Mouse (Mus musculus) limb, embryonic 13.5 days (tissue): ENCODE results near the gene Nr1h2. TPM values are rescaled to one million over a fixed set of nuclear protein-coding genes. Genes with fewer than 3 reads are reported as not detected.

ENCODE experiments used
- ATAC-seq: fragments of 200-750 bp; cut with Nextera tagmentation; 2 replicates; pipeline ENCODE4 v1.8.0; 2017; ENCODE audit warnings: low read depth, moderate number of reproducible peaks, moderate TSS enrichment; ENCODE audit not compliant: low FRiP score
- H3K27ac ChIP-seq: fragments of 300-500 bp; sonication (generic); 2 replicates; pipeline ENCODE4 v1.5.1; 2015; ENCODE audit warnings: inconsistent platforms, mild to moderate bottlenecking, moderate library complexity
- H3K27me3 ChIP-seq: fragments of 300-500 bp; sonication (generic); 2 replicates; pipeline ENCODE4 v1.6.1; 2015; ENCODE audit warnings: mild to moderate bottlenecking, inconsistent platforms
- H3K36me3 ChIP-seq: fragments of 300-500 bp; sonication (generic); 2 replicates; pipeline ENCODE4 v1.6.1; 2015; ENCODE audit warnings: inconsistent platforms, mild to moderate bottlenecking, moderate library complexity
- H3K4me1 ChIP-seq: fragments of 300-500 bp; sonication (generic); 2 replicates; pipeline ENCODE4 v1.6.1; 2015; ENCODE audit warnings: inconsistent platforms
- H3K4me2 ChIP-seq: fragments of 300-500 bp; sonication (generic); replicated peaks from 2 replicates; pipeline ENCODE4 v1.6.1; 2015; ENCODE audit warnings: inconsistent platforms, mild to moderate bottlenecking, moderate library complexity
- H3K4me3 ChIP-seq: fragments of 300-500 bp; sonication (generic); 2 replicates; pipeline ENCODE4 v1.5.1; 2015; ENCODE audit warnings: moderate library complexity, mild to moderate bottlenecking, inconsistent platforms
- H3K9ac ChIP-seq: fragments of 300-500 bp; sonication (generic); 2 replicates; pipeline ENCODE4 v1.6.1; 2015; ENCODE audit warnings: mild to moderate bottlenecking, inconsistent platforms
- H3K9me3 ChIP-seq: fragments of 300-500 bp; sonication (generic); 2 replicates; pipeline ENCODE4 v1.6.1; 2016; ENCODE audit warnings: inconsistent platforms
- WGBS: fragments of 180-500 bp; shearing (Covaris S2); methylation state at CpG from one replicate; pipeline ENCODE4 v1.1.7; 2015; 5-methylcytosine and 5-hydroxymethylcytosine counted together
- polyA plus RNA-seq: library from polyadenylated mRNA; unstranded; fragments of >200 nt; fragmentation: Nextera tagmentation; extraction: Ambion mirVana; gene quantifications from 2 replicates; pipeline ENCODE4 v1.2.1, GENCODE M21; 2015

Nr1h2 gene
- polyA plus RNA-seq, 1 experiment from 2014 or later: 72.4 TPM

DNA sequence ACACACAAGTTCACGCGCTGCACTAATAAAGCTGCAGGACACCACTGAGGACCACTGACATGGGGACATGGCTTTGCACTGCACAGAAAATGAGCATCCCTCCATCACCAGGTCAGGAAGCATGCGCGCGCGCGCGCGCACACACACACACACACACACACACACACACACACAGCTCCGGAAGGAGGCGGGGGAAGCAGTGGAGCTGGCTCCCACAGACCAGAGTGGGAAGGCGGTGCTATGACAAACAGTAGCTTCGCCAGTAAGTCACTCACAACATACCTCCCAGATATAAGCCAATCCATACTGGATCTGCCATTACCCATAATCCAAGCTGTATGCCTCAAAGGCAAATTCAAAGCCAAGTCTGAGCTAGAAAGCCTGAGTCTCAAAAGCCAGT lies 6.7 kb downstream of the Nr1h2 start:
- ATAC-seq: no peak
- 95% methylated on average over 13 of the region's 13 CpGs for WGBS
- Histone ChIP-seq H3K4me1 (peaks cover 13% of the 10 kb centered on the region), H3K9me3 (peaks cover 5% of the 10 kb centered on the region; the same call in 1 of the 2 replicates), H3K9ac (peak overlapping the region; percentile 78), H3K27ac (no peak overlapping the region), H3K4me3 (peak overlapping the region; percentile 66), H3K4me2 (peak overlapping the region; percentile 85), H3K36me3 (peaks cover 49% of the 10 kb centered on the region), H3K27me3 (no peaks in the 10 kb centered on the region)

GRCm38 (mm10) chr7:44546274-44546673 lies 7.5 kb downstream of the Nr1h2 start:
- no peak for ATAC-seq
- Histone ChIP-seq H3K27ac (no peak overlapping the region), H3K36me3 (peaks cover 49% of the 10 kb centered on the region), H3K27me3 (no peaks in the 10 kb centered on the region), H3K4me1 (peaks cover 13% of the 10 kb centered on the region), H3K9ac (no peak overlapping the region), H3K4me2 (0 out of 2 replicates have a peak overlapping the region, but pooled peaks have one; percentile 85), H3K9me3 (peaks cover 5% of the 10 kb centered on the region; the same call in 1 of the 2 replicates), H3K4me3 (no peak overlapping the region)
- WGBS: over 99% methylated on average over 3 of the region's 3 CpGs

GRCm38 (mm10) chr7:44543071-44543470 lies 10.7 kb downstream of the Nr1h2 start:
- WGBS: 77% methylated on average over 12 of the region's 12 CpGs
- no peaks in the 10 kb centered on the region for H3K27me3 ChIP-seq
- peaks cover 13% of the 10 kb centered on the region for H3K4me1 ChIP-seq
- 0 out of 2 replicates have a peak overlapping the region, but pooled peaks have one; percentile 13 for H3K9ac ChIP-seq
- ATAC-seq: no peak
- no peak overlapping the region for H3K4me3 ChIP-seq
- H3K4me2 ChIP-seq: no peak overlapping the region
- H3K27ac ChIP-seq: no peak overlapping the region
- H3K9me3 ChIP-seq: peaks cover 5% of the 10 kb centered on the region; the same call in 1 of the 2 replicates
- peaks cover 62% of the 10 kb centered on the region for H3K36me3 ChIP-seq

GRCm38 (mm10) chr7:44542555-44542954 lies 11.2 kb downstream of the Nr1h2 start:
- H3K36me3 ChIP-seq: peaks cover 67% of the 10 kb centered on the region
- ATAC-seq: no peak
- WGBS: 93% methylated on average over 11 of the region's 11 CpGs

GRCm38 (mm10) chr7:44538756-44539624 lies 14.8 kb downstream of the Nr1h2 start:
- Histone ChIP-seq H3K27ac (no peak overlapping the region), H3K9ac (no peak overlapping the region), H3K36me3 (peaks cover 91% of the 10 kb centered on the region), H3K4me3 (no peak overlapping the region), H3K4me2 (no peak overlapping the region), H3K27me3 (no peaks in the 10 kb centered on the region), H3K9me3 (no peaks in the 10 kb centered on the region), H3K4me1 (no peaks in the 10 kb centered on the region)
- ATAC-seq: no peak
- WGBS: 91% methylated on average over 41 of the region's 41 CpGs

More at GRCm38 (mm10) chr7:44542555-44542954, 11.2 kb downstream of the Nr1h2 start:
- Histone ChIP-seq H3K27ac (no peak overlapping the region), H3K4me2 (no peak overlapping the region), H3K4me3 (no peak overlapping the region), H3K9ac (no peak overlapping the region), H3K9me3 (peaks cover 5% of the 10 kb centered on the region; the same call in 1 of the 2 replicates), H3K27me3 (no peaks in the 10 kb centered on the region), H3K4me1 (peaks cover 8% of the 10 kb centered on the region)

GRCm38 (mm10) chr7:44537496-44537895 lies 16.3 kb downstream of the Nr1h2 start:
- no peak for ATAC-seq
- Histone ChIP-seq H3K9me3 (no peaks in the 10 kb centered on the region), H3K27me3 (no peaks in the 10 kb centered on the region), H3K36me3 (peaks cover 100% of the 10 kb centered on the region), H3K4me3 (no peak overlapping the region), H3K4me2 (no peak overlapping the region), H3K27ac (no peak overlapping the region), H3K4me1 (no peaks in the 10 kb centered on the region), H3K9ac (no peak overlapping the region)
- 90% methylated on average over 13 of the region's 13 CpGs for WGBS

DNA sequence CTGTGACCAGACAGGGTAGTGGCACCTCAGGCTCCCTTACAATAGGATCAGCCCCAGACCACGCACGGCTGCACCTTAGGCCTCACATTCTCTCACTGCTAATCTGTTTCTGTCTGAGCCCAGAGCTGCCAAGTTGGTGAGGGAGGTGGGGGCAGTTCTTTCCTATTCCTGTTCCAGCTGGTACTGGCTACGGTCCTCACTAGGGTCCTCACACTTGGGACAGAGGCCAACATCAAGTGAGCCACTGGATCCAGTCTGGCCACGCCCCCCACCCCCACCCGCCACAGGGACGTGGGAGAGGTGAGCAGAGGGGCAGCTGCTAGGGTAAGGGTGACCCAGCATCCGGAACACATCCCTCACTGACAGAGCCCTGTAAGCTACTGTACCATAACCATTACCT lies 16.7 kb downstream of the Nr1h2 start:
- H3K4me1 ChIP-seq: no peaks in the 10 kb centered on the region
- H3K4me3 ChIP-seq: no peak overlapping the region
- H3K9ac ChIP-seq: no peak overlapping the region; the same call in 1 of the 2 replicates
- no peak overlapping the region for H3K27ac ChIP-seq
- no peak for ATAC-seq
- H3K27me3 ChIP-seq: no peaks in the 10 kb centered on the region
- H3K9me3 ChIP-seq: no peaks in the 10 kb centered on the region
- 81% methylated on average over 7 of the region's 7 CpGs for WGBS
- no peak overlapping the region for H3K4me2 ChIP-seq
- peaks cover 100% of the 10 kb centered on the region for H3K36me3 ChIP-seq

DNA sequence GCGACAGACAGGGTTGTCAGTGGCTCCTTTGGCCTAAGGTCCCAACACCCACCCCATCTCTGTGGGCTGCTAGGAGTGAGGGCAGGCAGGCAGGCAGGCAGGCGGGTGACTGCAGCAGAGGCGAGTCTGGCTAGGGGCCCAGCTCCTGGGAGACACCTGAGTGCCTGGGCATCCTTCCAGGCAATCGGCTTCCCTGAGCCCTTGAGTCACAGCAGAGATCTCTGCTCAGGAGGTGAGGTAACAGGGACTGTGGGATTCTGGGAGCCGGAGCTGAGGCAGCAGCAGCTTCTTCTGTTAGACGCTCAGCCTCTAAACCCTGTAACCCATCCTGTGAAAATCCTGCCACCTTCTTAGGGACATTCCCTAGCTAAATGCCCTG lies 17.2 kb downstream of the Nr1h2 start:
- H3K9ac ChIP-seq: no peak overlapping the region; the same call in 1 of the 2 replicates

DNA sequence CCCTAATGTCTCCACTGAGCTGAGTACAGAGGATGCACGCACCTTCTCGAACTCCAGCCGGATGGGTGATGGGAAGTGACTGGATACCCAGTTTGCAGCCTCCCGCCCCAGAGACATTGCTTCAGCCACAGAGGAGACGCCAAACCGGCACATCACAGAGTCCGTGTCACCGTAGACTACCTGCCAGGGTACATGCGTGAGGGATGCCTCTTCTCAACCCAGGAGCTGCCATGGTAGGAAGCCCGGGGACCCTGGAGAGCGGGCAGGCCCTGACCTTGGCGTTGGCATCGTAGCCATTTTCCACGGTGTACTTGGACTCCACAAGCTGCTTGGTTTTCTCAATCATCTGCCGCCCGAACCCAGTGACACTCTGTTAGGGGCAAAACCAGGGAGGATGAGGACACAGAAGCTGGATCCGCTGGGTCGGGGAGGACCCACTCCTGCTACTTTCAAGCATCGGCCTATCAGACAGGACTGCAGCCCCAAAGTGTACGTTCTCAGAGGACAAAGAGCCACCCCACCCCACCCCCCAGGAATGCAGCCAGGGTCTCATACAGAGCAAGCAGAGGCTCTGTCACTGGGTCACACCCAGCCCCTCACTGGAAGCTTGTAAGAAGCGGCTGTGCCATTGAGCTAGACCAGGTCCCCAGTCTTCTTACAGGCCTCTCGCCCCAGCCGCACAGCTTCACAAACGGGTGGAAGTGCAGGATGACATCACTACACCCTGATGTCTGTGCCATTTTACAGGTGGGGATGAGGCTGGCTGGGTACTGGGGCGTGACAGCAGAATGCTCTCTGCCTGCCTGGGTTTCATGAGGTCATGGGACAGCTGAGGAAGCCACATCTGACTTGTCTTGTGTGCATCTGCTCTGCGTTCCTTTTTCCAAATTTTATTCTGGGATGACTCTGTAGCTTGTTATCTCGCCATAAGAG lies 17.8 kb downstream of the Nr1h2 start:
- 91% methylated on average over 27 of the region's 27 CpGs for WGBS
- Histone ChIP-seq H3K36me3 (peaks cover 89% of the 10 kb centered on the region), H3K27me3 (no peaks in the 10 kb centered on the region), H3K4me2 (no peak overlapping the region), H3K4me1 (no peaks in the 10 kb centered on the region), H3K9me3 (no peaks in the 10 kb centered on the region), H3K4me3 (no peak overlapping the region), H3K9ac (no peak overlapping the region), H3K27ac (no peak overlapping the region)
- ATAC-seq: no peak

More for the DNA sequence above, 17.2 kb downstream of the Nr1h2 start:
- no peaks in the 10 kb centered on the region for H3K9me3 ChIP-seq
- ATAC-seq: no peak
- peaks cover 96% of the 10 kb centered on the region for H3K36me3 ChIP-seq
- H3K4me2 ChIP-seq: no peak overlapping the region
- no peak overlapping the region for H3K4me3 ChIP-seq
- no peaks in the 10 kb centered on the region for H3K4me1 ChIP-seq
- no peaks in the 10 kb centered on the region for H3K27me3 ChIP-seq
- WGBS: 84% methylated on average over 6 of the region's 6 CpGs
- no peak overlapping the region for H3K27ac ChIP-seq

- Histone ChIP-seq H3K27ac (no peak overlapping the region), H3K4me2 (no peak overlapping the region), H3K4me1 (no peaks in the 10 kb centered on the region), H3K36me3 (peaks cover 79% of the 10 kb centered on the region), H3K27me3 (no peaks in the 10 kb centered on the region), H3K4me3 (no peak overlapping the region), H3K9me3 (no peaks in the 10 kb centered on the region), H3K9ac (no peak overlapping the region)
- ATAC-seq: no peak
- WGBS: 78% methylated on average over 19 of the region's 19 CpGs
These were observed 18.9 kb downstream of the Nr1h2 start for GRCm38 (mm10) chr7:44534656-44535441.

- H3K9ac ChIP-seq: no peak overlapping the region
- H3K9me3 ChIP-seq: no peaks in the 10 kb centered on the region
- no peak overlapping the region for H3K4me3 ChIP-seq
- ATAC-seq: no peak
- 90% methylated on average over 13 of the region's 13 CpGs for whole genome bisulfite sequencing
- no peak overlapping the region for H3K27ac ChIP-seq
- H3K4me1 ChIP-seq: no peaks in the 10 kb centered on the region
- H3K36me3 ChIP-seq: peaks cover 73% of the 10 kb centered on the region
- H3K27me3 ChIP-seq: peaks cover 2% of the 10 kb centered on the region
- no peak overlapping the region for H3K4me2 ChIP-seq
These were observed 19.5 kb downstream of the Nr1h2 start for GRCm38 (mm10) chr7:44534242-44534641.
